Mouse (Mus musculus) small intestine, adult 2 months (tissue): ENCODE measurements around the gene Plek2. TPM values are rescaled to one million over a fixed set of nuclear protein-coding genes. Genes with fewer than 3 reads are reported as not detected.
"Not testable (repeated sequence)": the region's sequence is repeated elsewhere in the genome, so short reads cannot be mapped to it uniquely, and the experiment has no call there.

Source experiments
- H3K27ac ChIP-seq: fragments of 200-500 bp; 2 replicates; pipeline ENCODE4 v1.5.1; 2012; ENCODE audit warnings: low read depth, low read length, control low read depth, inconsistent platforms; ENCODE audit not compliant: insufficient read depth
- H3K27me3 ChIP-seq: fragments of 200-500 bp; 2 replicates; pipeline ENCODE4 v1.6.1; 2012; ENCODE audit warnings: mild to moderate bottlenecking, moderate library complexity, low read length, inconsistent platforms; ENCODE audit not compliant: control insufficient read depth, insufficient read depth
- H3K36me3 ChIP-seq: fragments of 200-500 bp; 2 replicates; pipeline ENCODE4 v1.6.1; 2012; ENCODE audit warnings: mild to moderate bottlenecking, low read length, control low read depth, inconsistent platforms; ENCODE audit not compliant: control insufficient read depth, insufficient read depth
- H3K4me1 ChIP-seq: fragments of 200-500 bp; 2 replicates; pipeline ENCODE4 v1.6.1; 2012; ENCODE audit warnings: low read length, inconsistent platforms, mixed read lengths; ENCODE audit not compliant: control insufficient read depth, insufficient read depth, insufficient read length
- H3K4me3 ChIP-seq: fragments of 200-500 bp; 2 replicates; pipeline ENCODE4 v1.5.1; 2012; ENCODE audit warnings: low read depth, mild to moderate bottlenecking, control low read depth, inconsistent platforms, low read length, moderate library complexity
- CTCF ChIP-seq: fragments of 200-500 bp; IDR thresholded peaks from 2 replicates; pipeline ENCODE4 v1.5.1; 2012; ENCODE audit warnings: low read depth, mild to moderate bottlenecking, control low read depth, inconsistent platforms, low read length, moderate library complexity, mixed read lengths; ENCODE audit not compliant: insufficient replicate concordance, insufficient read length; ENCODE audit errors: extremely low read depth
- POLR2A ChIP-seq: fragments of 200-500 bp; IDR thresholded peaks from 2 replicates; pipeline ENCODE4 v1.6.1; 2012; ENCODE audit warnings: low read depth, mild to moderate bottlenecking, control low read depth, inconsistent platforms, low read length, moderate library complexity
- WGBS: fragments of 180-500 bp; shearing (Covaris S2); methylation state at CpG from one replicate; pipeline ENCODE4 v1.1.7; 2018; 5-methylcytosine and 5-hydroxymethylcytosine counted together
- polyA plus RNA-seq: library from polyadenylated mRNA; depleted of rRNA; stranded (reverse); fragments of >200 nt; gene quantifications from 2 replicates; pipeline ENCODE4 v1.2.3, GENCODE M21; 2012

Plek2 gene
- polyA plus RNA-seq, 1 experiment, result 23.2 TPM

- Histone ChIP-seq H3K36me3 (no peaks in the 10 kb centered on the region), H3K4me3 (no peak overlapping the region), H3K4me1 (peaks cover 3% of the 10 kb centered on the region; the same call in 1 of the 2 replicates), H3K27me3 (no peaks in the 10 kb centered on the region), H3K27ac (no peak overlapping the region)
- WGBS, result 34% methylated on average over 7 of the region's 7 CpGs
- no peak for TF ChIP-seq POLR2A
- no peak for TF ChIP-seq CTCF
Observed at GRCm38 (mm10) chr12:78939393-78940037, 32.8 kb upstream of the Plek2 start.

- Histone ChIP-seq H3K36me3 (no peaks in the 10 kb centered on the region), H3K27ac (no peak overlapping the region), H3K4me3 (no peak overlapping the region), H3K4me1 (peaks cover 3% of the 10 kb centered on the region; the same call in 1 of the 2 replicates), H3K27me3 (no peaks in the 10 kb centered on the region)
- WGBS, result 78% methylated on average over 4 of the region's 4 CpGs
- no peak for TF ChIP-seq CTCF
- TF ChIP-seq POLR2A, result no peak
Observed at GRCm38 (mm10) chr12:78936494-78936893, 29.7 kb upstream of the Plek2 start.

- Histone ChIP-seq H3K36me3 (no peaks in the 10 kb centered on the region), H3K27ac (no peak overlapping the region), H3K4me1 (no peaks in the 10 kb centered on the region), H3K27me3 (no peaks in the 10 kb centered on the region), H3K4me3 (no peak overlapping the region)
- 74% methylated on average over 1 of the region's 1 CpGs for WGBS
- TF ChIP-seq POLR2A, result no peak
Observed at GRCm38 (mm10) chr12:78929900-78930299, 23.1 kb upstream of the Plek2 start.

GRCm38 (mm10) chr12:78927287-78927686 lies 20.5 kb upstream of the Plek2 start:
- WGBS, result 78% methylated on average over 5 of the region's 5 CpGs
- Histone ChIP-seq H3K27me3 (no peaks in the 10 kb centered on the region), H3K4me1 (no peaks in the 10 kb centered on the region), H3K4me3 (no peak overlapping the region), H3K27ac (no peak overlapping the region), H3K36me3 (no peaks in the 10 kb centered on the region)
- TF ChIP-seq CTCF, result no peak
- TF ChIP-seq POLR2A, result no peak

GRCm38 (mm10) chr12:78923539-78924189 lies 16.9 kb upstream of the Plek2 start:
- no peak overlapping the region for H3K4me3 ChIP-seq
- no peaks in the 10 kb centered on the region for H3K36me3 ChIP-seq
- TF ChIP-seq POLR2A (no peak), CTCF (no peak)
- WGBS, result 84% methylated on average over 7 of the region's 7 CpGs
- no peak overlapping the region for H3K27ac ChIP-seq
- peaks cover 2% of the 10 kb centered on the region; the same call in 1 of the 2 replicates for H3K4me1 ChIP-seq
- no peaks in the 10 kb centered on the region for H3K27me3 ChIP-seq

- H3K4me3 ChIP-seq, result not testable (repeated sequence)
Observed at GRCm38 (mm10) chr12:78922977-78923376, 16.2 kb upstream of the Plek2 start.

GRCm38 (mm10) chr12:78922058-78922457 lies 15.3 kb upstream of the Plek2 start:
- H3K27ac ChIP-seq, result no peak overlapping the region
- no peaks in the 10 kb centered on the region for H3K27me3 ChIP-seq
- no peak overlapping the region for H3K4me3 ChIP-seq
- no peaks in the 10 kb centered on the region for H3K36me3 ChIP-seq
- TF ChIP-seq CTCF, result no peak
- TF ChIP-seq POLR2A, result no peak
- WGBS, result 72% methylated on average over 3 of the region's 3 CpGs
- H3K4me1 ChIP-seq, result peaks cover 2% of the 10 kb centered on the region; the same call in 1 of the 2 replicates

More at GRCm38 (mm10) chr12:78922977-78923376, 16.2 kb upstream of the Plek2 start:
- H3K27me3 ChIP-seq, H3K36me3 ChIP-seq, H3K27ac ChIP-seq, H3K4me1 ChIP-seq: not testable (repeated sequence)
